Mouse (Mus musculus) E14TG2a.4 (cell line): Measurements from ENCODE around the gene Zfp607b.

Experiments
- H3K27me3 ChIP-seq: 2 replicates; pipeline ENCODE4 v1.6.1; 2014; ENCODE audit warnings: low read length, control low read depth; ENCODE audit not compliant: insufficient read depth
- H3K36me3 ChIP-seq: 2 replicates; pipeline ENCODE4 v1.6.1; 2014; ENCODE audit warnings: low read length, control low read depth; ENCODE audit not compliant: insufficient read depth
- H3K4me1 ChIP-seq: replicated peaks from 2 replicates; pipeline ENCODE4 v1.6.1; 2014; ENCODE audit warnings: low read depth, low read length, control low read depth
- H3K4me3 ChIP-seq: replicated peaks from 2 replicates; pipeline ENCODE4 v1.5.1; 2014; ENCODE audit warnings: mild to moderate bottlenecking, low read length
- H3K9me3 ChIP-seq: 2 replicates; pipeline ENCODE4 v1.6.1; 2014; ENCODE audit warnings: low read length, control low read depth
- CTCF ChIP-seq: conservative IDR thresholded peaks from 2 replicates; pipeline ENCODE4 v1.5.1; 2014; ENCODE audit warnings: low read length
- NANOG ChIP-seq: IDR thresholded peaks from 2 replicates; pipeline ENCODE4 v1.6.1; 2014; ENCODE audit warnings: borderline replicate concordance, low read length, mixed read lengths
- POU5F1 ChIP-seq: IDR thresholded peaks from 2 replicates; pipeline ENCODE4 v1.6.1; 2014; ENCODE audit warnings: low read length, borderline replicate concordance

Zfp607b gene

DNA sequence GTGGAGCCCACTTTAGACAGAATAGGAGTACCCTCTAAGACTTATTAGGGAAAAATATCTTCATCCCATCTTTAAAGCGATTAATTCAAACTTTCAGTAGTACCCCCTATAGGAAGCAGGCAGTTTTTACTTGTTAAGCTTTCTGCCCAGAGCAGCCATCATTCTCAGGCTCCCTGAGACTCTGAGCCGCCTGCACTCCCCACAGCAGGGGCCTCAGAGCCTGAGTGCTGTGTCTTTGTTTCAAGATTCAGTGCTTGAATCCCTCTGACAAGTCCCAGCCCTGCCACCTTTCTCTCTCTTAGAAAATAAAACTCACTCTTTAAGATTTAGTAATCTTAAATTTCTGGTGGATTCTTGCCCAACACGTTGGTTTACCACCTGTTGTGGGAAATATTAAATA, 7.6 kb downstream of the Zfp607b start:
- H3K27me3 ChIP-seq, result no peaks in the 10 kb centered on the region
- H3K9me3 ChIP-seq, result no peaks in the 10 kb centered on the region
- TF ChIP-seq NANOG (peak; percentile 74; the same call in 1 of the 2 replicates), CTCF (no peak), POU5F1 (no peak)
- peaks cover 17% of the 10 kb centered on the region for H3K36me3 ChIP-seq
- no peak overlapping the region for H3K4me3 ChIP-seq
- H3K4me1 ChIP-seq, result peaks cover 39% of the 10 kb centered on the region

DNA sequence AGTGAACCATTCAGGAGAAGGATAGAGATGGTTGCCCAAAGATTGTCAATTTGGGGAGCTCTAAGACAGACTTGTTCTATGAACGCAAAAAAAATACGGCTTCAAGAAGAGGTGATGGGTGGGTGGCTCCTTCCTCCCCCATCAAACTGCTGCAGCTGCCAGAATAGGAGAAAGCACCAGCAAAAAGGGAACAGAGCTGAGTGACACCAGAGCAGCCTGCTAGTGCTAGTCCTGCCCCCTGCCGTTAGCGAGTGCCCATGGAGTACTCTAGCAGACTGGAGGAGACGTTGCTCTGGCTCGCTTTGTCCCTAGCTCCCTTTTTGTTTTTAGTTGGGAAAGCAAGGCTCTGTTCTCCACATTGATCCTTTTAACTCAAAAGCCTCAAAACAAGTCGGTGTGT, 21.3 kb downstream of the Zfp607b start:
- TF ChIP-seq POU5F1, result no peak
- TF ChIP-seq CTCF, result no peak
- TF ChIP-seq NANOG, result no peak

DNA sequence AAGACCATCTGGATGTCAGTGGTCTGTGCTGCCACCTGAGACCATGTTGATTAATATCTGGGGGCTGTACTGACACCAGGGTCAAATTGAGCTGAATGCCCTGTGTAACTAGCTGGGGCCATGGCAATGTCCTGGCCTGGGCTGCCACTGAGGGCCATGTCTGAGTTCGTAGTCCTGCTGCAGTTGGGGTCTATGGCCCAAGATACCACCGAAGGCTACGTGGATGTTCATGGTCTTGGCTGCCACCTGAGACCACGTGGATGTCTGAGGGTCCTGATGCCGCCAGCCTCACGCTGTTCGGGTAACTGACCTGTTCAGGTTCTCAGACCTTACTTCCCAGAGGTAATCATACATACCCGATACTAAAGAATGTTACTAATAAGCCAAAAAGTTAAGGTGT, 32.8 kb downstream of the Zfp607b start:
- Histone ChIP-seq H3K36me3 (no peaks in the 10 kb centered on the region), H3K4me1 (peaks cover 5% of the 10 kb centered on the region; the same call in 1 of the 2 replicates), H3K4me3 (no peak overlapping the region), H3K27me3 (no peaks in the 10 kb centered on the region), H3K9me3 (peaks cover 39% of the 10 kb centered on the region)
- TF ChIP-seq CTCF, result no peak
- no peak for TF ChIP-seq NANOG
- no peak for TF ChIP-seq POU5F1

More for the DNA sequence above, 21.3 kb downstream of the Zfp607b start:
- H3K4me3 ChIP-seq, result no peak overlapping the region
- H3K36me3 ChIP-seq, result no peaks in the 10 kb centered on the region
- no peaks in the 10 kb centered on the region for H3K4me1 ChIP-seq
- H3K27me3 ChIP-seq, result no peaks in the 10 kb centered on the region
- peaks cover 77% of the 10 kb centered on the region for H3K9me3 ChIP-seq

DNA sequence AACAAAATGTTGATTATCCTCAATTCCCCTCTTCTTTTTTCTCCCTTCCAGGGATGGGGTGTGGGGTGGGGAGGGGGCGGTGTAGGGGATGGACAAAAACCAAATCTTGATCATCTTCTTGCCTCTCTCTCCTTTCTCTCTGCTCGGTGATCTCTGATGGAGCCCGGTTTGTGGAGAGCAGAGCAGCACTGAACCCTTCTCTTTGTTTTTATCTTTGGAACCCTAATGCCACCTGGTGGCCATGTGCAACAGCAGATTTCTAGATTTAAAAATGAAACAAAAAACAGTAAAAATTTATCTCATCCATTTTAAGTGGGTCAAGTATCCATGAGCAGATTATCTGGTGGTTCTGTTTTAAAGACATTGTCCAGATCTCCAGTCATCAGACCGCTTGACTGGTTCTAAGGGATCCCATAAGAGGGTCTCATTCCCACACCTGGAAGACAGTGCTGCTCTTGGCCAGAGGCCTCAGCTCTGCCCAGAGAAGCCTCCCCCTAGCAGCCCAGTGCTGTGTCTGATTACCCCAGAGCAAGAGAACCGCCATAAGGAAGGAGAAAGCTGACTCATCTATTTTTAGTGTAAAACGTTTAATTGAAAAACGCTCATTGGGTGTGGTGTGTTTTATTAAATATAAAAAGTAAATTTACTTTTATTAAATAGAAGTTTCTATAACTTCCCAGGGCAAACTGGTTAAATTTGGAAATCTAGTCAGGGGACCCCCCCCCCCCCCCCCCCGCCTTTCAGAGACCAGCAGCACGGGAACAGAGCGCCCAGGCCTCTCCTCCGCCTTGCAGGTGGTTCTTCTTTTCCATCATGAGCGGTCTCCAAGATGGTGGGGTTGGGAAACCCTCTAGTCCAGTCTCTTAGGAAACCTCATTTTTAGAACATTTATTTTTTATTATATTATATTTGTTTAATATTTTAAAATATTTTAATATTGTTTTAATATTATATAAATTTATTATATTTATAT, 36.7 kb downstream of the Zfp607b start:
- H3K4me3 ChIP-seq, result no peak overlapping the region
- no peak for TF ChIP-seq POU5F1
- peak; percentile 75 for TF ChIP-seq CTCF
- no peak for TF ChIP-seq NANOG
- H3K27me3 ChIP-seq, result no peaks in the 10 kb centered on the region

DNA sequence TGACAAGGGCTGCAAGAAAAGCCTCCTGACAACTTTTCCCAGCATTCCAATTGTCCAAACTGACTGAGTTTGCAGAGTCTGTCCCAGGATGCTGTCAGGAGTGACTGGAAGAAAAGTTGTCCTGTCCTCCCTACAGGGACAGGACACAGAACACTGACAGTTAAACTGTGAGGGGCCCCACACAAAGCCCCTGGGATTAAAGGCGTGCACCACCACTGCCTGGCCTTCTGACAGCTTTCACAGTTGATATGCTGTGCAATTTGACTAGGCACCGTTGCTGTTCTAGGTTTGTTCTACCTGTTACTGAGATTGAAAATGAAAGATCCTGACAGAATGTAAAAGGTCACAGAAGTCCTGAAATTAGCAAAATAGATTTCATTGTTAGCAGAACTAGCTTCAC, 38.3 kb downstream of the Zfp607b start:
- H3K36me3 ChIP-seq, result no peaks in the 10 kb centered on the region
- H3K9me3 ChIP-seq, result peaks cover 18% of the 10 kb centered on the region
- H3K27me3 ChIP-seq, result no peaks in the 10 kb centered on the region
- H3K4me1 ChIP-seq, result peaks cover 17% of the 10 kb centered on the region
- H3K4me3 ChIP-seq, result no peak overlapping the region
- TF ChIP-seq POU5F1 (no peak), NANOG (no peak), CTCF (no peak)

More for the DNA sequence above, 36.7 kb downstream of the Zfp607b start:
- Histone ChIP-seq H3K9me3 (peaks cover 34% of the 10 kb centered on the region), H3K36me3 (no peaks in the 10 kb centered on the region), H3K4me1 (peaks cover 6% of the 10 kb centered on the region)

DNA sequence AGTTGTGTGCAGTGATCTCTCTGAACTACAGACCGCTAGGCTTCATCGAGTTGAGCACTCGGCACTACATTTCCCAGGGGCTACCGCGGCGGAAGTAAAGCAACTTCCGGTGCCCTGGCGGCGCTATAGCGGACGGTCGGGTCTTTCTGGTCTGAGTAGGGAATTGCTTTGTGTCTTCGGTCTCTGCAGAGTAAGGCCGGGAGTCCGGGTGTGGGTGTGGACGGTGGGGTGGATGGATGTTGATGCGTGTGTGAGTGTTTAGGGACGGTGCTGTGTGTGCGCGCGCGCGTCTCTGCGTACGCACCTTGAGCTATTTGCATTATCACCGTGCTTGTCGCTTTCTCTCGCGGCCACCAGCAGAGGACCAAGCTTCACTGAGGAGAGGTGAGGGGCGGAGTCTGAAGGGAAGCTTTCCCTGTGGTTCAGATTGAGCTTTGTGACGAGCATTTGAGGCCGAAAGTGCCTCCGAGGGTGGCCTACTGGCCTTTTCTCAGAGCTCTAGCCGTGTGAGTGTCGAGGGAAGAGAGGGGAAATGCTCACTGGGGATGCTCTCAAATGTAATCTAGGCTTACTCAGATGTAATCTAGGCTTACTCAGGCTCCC, 42.2 kb downstream of the Zfp607b start, which contains the start of gene Zfp60:
Gene Zfp60 (plus strand): TSS at position 109 of the 603 bp plus-strand sequence.
- H3K36me3 ChIP-seq, result no peaks in the 10 kb centered on the region
- peak within 1 kb of the TSS; percentile 82 for H3K4me3 ChIP-seq
- no peaks in the 10 kb centered on the region for H3K27me3 ChIP-seq
- H3K9me3 ChIP-seq, result peaks cover 15% of the 10 kb centered on the region
- TF ChIP-seq CTCF (0 out of 2 replicates have a peak, but pooled peaks have one; percentile 4), NANOG (no peak)
- peaks cover 50% of the 10 kb centered on the region for H3K4me1 ChIP-seq

DNA sequence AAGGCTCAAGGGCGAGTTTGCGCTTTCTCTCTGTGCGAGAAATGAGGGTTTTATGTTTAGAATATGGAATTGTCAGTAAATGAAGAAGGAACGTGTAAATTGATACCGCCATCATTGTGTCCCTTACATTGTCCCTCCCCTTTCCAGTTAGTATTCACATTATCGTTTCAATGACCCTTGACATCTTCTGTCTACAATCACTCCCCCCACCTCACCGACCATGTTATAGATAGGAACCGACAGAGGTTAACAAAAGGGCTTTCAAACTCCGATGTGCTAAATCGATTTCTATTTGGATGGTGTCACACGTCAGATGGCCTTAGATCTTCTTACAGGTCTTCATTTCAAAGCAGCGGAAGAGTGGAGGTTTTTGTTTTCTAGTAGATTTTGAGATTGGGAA, 42.8 kb downstream of the Zfp607b start:
- peaks cover 53% of the 10 kb centered on the region for H3K4me1 ChIP-seq

DNA sequence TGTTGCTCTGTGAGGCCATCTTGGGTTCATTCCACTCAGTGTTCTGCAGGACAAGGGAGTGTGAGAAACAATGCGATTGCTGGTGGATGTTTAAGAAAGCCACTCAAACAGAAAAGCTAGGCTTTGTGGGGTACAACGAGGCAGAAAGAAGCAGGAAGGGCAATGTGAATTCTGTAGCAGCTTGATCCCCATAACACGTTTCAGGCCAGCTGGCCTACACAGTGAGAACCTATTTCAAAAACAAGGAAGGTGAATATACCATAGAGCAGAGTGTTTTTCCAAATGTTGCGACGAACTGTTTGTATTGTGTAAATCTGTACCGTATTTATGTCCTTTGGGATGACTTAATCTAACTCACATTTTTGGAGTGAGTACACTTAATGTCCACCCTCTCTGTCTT, 43.4 kb downstream of the Zfp607b start:
- peaks cover 15% of the 10 kb centered on the region for H3K9me3 ChIP-seq
- H3K4me1 ChIP-seq, result peaks cover 57% of the 10 kb centered on the region
- no peaks in the 10 kb centered on the region for H3K27me3 ChIP-seq
- no peaks in the 10 kb centered on the region for H3K36me3 ChIP-seq
- no peak for TF ChIP-seq NANOG
- TF ChIP-seq POU5F1, result no peak
- no peak for TF ChIP-seq CTCF
- peak overlapping the region; percentile 82 for H3K4me3 ChIP-seq

More for the DNA sequence above, 42.8 kb downstream of the Zfp607b start:
- TF ChIP-seq CTCF, result no peak
- TF ChIP-seq NANOG, result no peak
- H3K9me3 ChIP-seq, result peaks cover 15% of the 10 kb centered on the region
- H3K27me3 ChIP-seq, result no peaks in the 10 kb centered on the region
- no peaks in the 10 kb centered on the region for H3K36me3 ChIP-seq
- peak overlapping the region; percentile 82 for H3K4me3 ChIP-seq

DNA sequence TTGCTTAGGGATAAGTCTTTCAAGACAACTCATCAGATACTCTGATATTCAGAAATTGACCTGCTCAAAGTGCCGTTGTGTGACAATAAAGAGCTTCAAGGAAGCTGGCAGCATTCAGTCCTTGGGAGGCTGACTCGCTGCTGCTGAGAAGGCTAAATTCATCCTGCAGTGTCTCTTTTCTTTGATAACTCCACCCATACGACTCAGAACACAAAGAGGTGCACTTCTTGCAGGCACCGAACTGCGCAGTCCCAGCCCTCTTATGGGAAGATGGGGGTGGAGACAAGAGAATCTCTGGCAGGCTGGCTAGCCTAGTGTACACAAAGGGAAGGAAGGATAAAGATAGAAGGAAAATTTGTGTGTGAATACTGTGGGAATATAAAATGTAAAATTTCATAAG, 46.3 kb downstream of the Zfp607b start:
- peaks cover 57% of the 10 kb centered on the region for H3K4me1 ChIP-seq
- H3K27me3 ChIP-seq, result no peaks in the 10 kb centered on the region
- peaks cover 26% of the 10 kb centered on the region for H3K36me3 ChIP-seq
- TF ChIP-seq CTCF (no peak), POU5F1 (no peak), NANOG (no peak)
- peak overlapping the region; percentile 45; the same call in 1 of the 2 replicates for H3K4me3 ChIP-seq
- peaks cover 2% of the 10 kb centered on the region; the same call in 1 of the 2 replicates for H3K9me3 ChIP-seq
